Mouse (Mus musculus): ENCODE results near the gene Gm13103. TPM values are rescaled to one million over a fixed set of nuclear protein-coding genes. Genes with fewer than 3 reads are reported as not detected.
"Not testable (repeated sequence)": the region's sequence is repeated elsewhere in the genome, so short reads cannot be mapped to it uniquely, and the experiment has no call there.

Gene Gm13103
- not detected in 2 replicates for polyA plus RNA-seq (2015; fragmentation: Nextera tagmentation; extraction: Ambion mirVana)

DNA sequence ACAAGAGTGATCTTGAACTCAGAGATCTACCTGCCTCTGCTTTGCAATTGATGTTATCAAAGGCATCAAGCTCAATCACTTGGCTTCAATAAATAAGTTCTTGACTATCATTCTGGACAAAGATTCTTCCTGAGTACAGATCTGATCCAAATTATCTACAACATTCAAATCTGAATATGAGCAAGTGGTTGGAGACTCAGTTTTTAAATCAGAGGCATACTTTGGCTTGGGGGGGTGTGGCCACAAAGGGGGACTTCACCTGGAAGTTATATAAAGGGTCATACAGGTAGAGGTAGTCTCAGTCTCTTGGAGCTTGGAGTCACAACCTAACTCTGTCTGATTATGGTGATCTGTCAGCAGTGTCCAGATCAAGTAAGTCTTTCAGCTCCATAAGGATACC is at the start of gene Gm13103:
TSS of gene Gm13103 (plus strand) at position 301 of the 400 bp plus-strand sequence.
- not testable (repeated sequence) for H3K4me3 ChIP-seq (ENCODE audit: low read depth, low read length); H3K27ac ChIP-seq (ENCODE audit: low read length); H3K36me3 ChIP-seq (ENCODE audit: insufficient read depth, low read length); DNase-seq (ENCODE audit: low spot score); H3K4me2 ChIP-seq (replicated peaks; ENCODE audit: low read depth, low read length); H3K9ac ChIP-seq (replicated peaks; ENCODE audit: low read depth); H3K4me1 ChIP-seq (ENCODE audit: insufficient read depth, low read depth, low read length); ATAC-seq; H3K27me3 ChIP-seq (replicated peaks; ENCODE audit: insufficient read depth, low read length); H3K9me3 ChIP-seq (ENCODE audit: low read length)

DNA sequence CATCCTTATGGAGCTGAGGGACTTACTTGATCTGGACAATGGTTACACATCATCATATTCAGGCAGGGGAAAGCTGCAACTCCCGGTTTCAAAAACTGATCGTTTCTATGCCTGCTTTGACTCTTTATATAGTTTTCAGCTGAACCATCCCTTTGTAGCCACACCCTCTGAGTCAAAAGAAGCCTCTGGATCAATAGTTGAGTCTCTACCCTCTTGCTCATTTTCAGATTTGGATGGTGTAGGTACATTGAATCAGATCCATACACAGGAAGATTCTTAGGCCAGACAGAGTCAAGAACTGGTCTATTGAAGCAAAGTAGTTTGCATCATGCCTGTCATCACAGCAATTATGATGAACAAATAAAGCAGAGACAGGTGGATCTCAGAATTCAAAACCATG is 30.3 kb upstream of the Gm13103 start, which contains the start of gene Gm13084:
TSS of gene Gm13084 (minus strand) at position 101 of the 400 bp plus-strand sequence.
- TF ChIP-seq CTCF (IDR thresholded peaks at IDR 0.05) = no peak
- TF ChIP-seq EP300 (IDR thresholded peaks at IDR 0.05) = no peak
- H3K27ac ChIP-seq (ENCODE audit: low read length) = no peak within 1 kb of the TSS
- no peaks in the 10 kb centered on the region for H3K36me3 ChIP-seq (ENCODE audit: insufficient read depth, low read length)
- no peak within 1 kb of the TSS for H3K4me3 ChIP-seq (ENCODE audit: low read depth, low read length)
- no peak within 1 kb of the TSS for H3K9ac ChIP-seq (replicated peaks; ENCODE audit: low read depth)
- H3K27me3 ChIP-seq (replicated peaks; ENCODE audit: insufficient read depth, low read length) = no peaks in the 10 kb centered on the region
- no peak for ATAC-seq
- H3K4me2 ChIP-seq (replicated peaks; ENCODE audit: low read depth, low read length) = no peak within 1 kb of the TSS
- 62% methylated on average over 2 of the region's 2 CpGs for WGBS
- DNase-seq (ENCODE audit: low spot score) = no peak
- no peaks in the 10 kb centered on the region for H3K9me3 ChIP-seq (ENCODE audit: low read length)
- no peaks in the 10 kb centered on the region for H3K4me1 ChIP-seq (ENCODE audit: insufficient read depth, low read depth, low read length)

DNA sequence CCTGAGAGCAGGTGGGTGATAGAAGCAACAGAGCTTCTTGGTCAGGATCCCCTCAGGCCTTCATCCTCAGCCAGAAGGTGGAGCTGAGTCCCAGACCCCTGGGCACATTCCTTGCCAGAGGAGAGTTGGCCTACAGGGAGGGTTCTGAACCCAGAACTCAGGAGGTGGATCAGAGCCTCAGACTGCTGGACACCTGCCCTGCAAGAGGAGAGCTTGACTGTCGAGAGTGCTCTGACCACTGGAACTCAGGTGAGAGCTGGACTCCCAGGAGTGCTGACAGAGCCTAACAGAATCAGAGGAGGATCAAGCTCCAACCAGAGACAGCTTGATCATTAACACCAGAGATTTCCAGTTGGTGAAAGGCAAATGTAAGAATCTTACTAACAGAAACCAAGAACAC is 36.1 kb downstream of the Gm13103 start:
- not testable (repeated sequence) for H3K27me3 ChIP-seq (replicated peaks; ENCODE audit: insufficient read depth, low read length); H3K9ac ChIP-seq (replicated peaks; ENCODE audit: low read depth); H3K27ac ChIP-seq (ENCODE audit: low read length); DNase-seq (ENCODE audit: low spot score); H3K4me1 ChIP-seq (ENCODE audit: insufficient read depth, low read depth, low read length); H3K4me2 ChIP-seq (replicated peaks; ENCODE audit: low read depth, low read length); H3K4me3 ChIP-seq (ENCODE audit: low read depth, low read length); H3K36me3 ChIP-seq (ENCODE audit: insufficient read depth, low read length); H3K9me3 ChIP-seq (ENCODE audit: low read length); ATAC-seq
- 71% methylated on average over 1 of the region's 1 CpGs for WGBS

DNA sequence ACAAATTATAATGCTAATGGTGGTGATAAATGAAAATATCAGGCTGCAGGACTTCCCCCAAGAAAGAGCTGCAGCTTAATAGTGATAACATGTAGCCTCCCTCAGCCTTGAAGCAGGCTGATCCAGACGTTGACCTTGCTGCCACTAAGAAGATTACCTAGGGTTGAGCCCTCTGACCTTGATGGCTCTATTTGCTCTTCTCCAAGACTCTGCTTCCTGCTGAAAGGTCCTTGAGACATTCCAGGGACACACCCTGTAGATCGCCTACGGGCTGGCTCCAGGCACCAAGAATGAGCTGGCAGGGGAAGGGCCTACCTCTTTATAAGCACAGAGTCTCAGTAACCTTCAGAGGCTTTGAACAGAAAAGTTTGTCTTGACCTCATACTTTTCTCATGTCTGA is 48.1 kb downstream of the Gm13103 start:
- not testable (repeated sequence) for H3K9me3 ChIP-seq (ENCODE audit: low read length); DNase-seq (ENCODE audit: low spot score); ATAC-seq; H3K4me3 ChIP-seq (ENCODE audit: low read depth, low read length); H3K4me2 ChIP-seq (replicated peaks; ENCODE audit: low read depth, low read length); H3K27ac ChIP-seq (ENCODE audit: low read length); H3K9ac ChIP-seq (replicated peaks; ENCODE audit: low read depth); H3K4me1 ChIP-seq (ENCODE audit: insufficient read depth, low read depth, low read length); H3K36me3 ChIP-seq (ENCODE audit: insufficient read depth, low read length); H3K27me3 ChIP-seq (replicated peaks; ENCODE audit: insufficient read depth, low read length)
- WGBS = 65% methylated on average over 3 of the region's 3 CpGs

DNA sequence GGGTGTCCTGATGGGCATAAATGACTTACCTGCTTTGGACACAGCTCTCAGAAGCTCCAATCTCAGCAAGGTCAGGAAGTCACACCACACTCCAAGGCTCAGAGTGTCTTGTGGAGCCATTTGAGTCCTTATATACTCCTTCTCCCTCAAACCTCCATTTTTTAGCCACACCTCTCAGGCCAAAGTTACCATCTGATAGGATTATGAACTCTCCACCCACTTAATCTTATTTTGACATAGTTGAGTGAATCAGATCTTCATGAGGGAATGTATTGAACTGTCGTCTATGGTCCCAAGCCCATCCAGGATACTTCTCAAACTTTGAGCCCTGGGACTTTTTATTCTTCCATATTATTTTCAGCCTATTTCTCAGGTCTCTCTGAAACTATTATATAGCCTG is 54.0 kb downstream of the Gm13103 start, which contains the start of gene Pramef6:
TSS of gene Pramef6 (minus strand) at position 101 of the 400 bp plus-strand sequence.
- not testable (repeated sequence) for H3K9me3 ChIP-seq (ENCODE audit: low read length); H3K36me3 ChIP-seq (ENCODE audit: insufficient read depth, low read length); H3K4me2 ChIP-seq (replicated peaks; ENCODE audit: low read depth, low read length); H3K9ac ChIP-seq (replicated peaks; ENCODE audit: low read depth); ATAC-seq; H3K27ac ChIP-seq (ENCODE audit: low read length); H3K4me3 ChIP-seq (ENCODE audit: low read depth, low read length); DNase-seq (ENCODE audit: low spot score); H3K27me3 ChIP-seq (replicated peaks; ENCODE audit: insufficient read depth, low read length); H3K4me1 ChIP-seq (ENCODE audit: insufficient read depth, low read depth, low read length)
- WGBS = 82% methylated on average over 1 of the region's 1 CpGs

Other genes starting within 250 kb of the Gm13103 start
- not detected in 2 replicates for gene Gm13083, start 231.5 kb upstream of the Gm13103 start, polyA plus RNA-seq (2015; fragmentation: Nextera tagmentation; extraction: Ambion mirVana)
- not detected in 2 replicates for gene Gm13088, start 189.3 kb upstream of the Gm13103 start, polyA plus RNA-seq (2015; fragmentation: Nextera tagmentation; extraction: Ambion mirVana)
- gene Gm13089, start 143.8 kb upstream of the Gm13103 start, polyA plus RNA-seq (2015; fragmentation: Nextera tagmentation; extraction: Ambion mirVana) = not detected in 2 replicates
- not detected in 2 replicates for gene Gm13078, start 127.0 kb upstream of the Gm13103 start, polyA plus RNA-seq (2015; fragmentation: Nextera tagmentation; extraction: Ambion mirVana)
- not detected in 2 replicates for gene Gm13023, start 57.1 kb upstream of the Gm13103 start, polyA plus RNA-seq (2015; fragmentation: Nextera tagmentation; extraction: Ambion mirVana)
- gene Gm13084, start 30.4 kb upstream of the Gm13103 start, polyA plus RNA-seq (2015; fragmentation: Nextera tagmentation; extraction: Ambion mirVana) = not detected in 2 replicates
- not detected in 2 replicates for gene Pramef6, start 53.9 kb downstream of the Gm13103 start, polyA plus RNA-seq (2015; fragmentation: Nextera tagmentation; extraction: Ambion mirVana)
- gene Pramef25, start 104.5 kb downstream of the Gm13103 start, polyA plus RNA-seq (2015; fragmentation: Nextera tagmentation; extraction: Ambion mirVana) = not detected in 2 replicates
- gene Gm13101, start 120.5 kb downstream of the Gm13103 start, polyA plus RNA-seq (2015; fragmentation: Nextera tagmentation; extraction: Ambion mirVana) = not detected in 2 replicates
- gene Pramef17, start 147.9 kb downstream of the Gm13103 start, polyA plus RNA-seq (2015; fragmentation: Nextera tagmentation; extraction: Ambion mirVana) = not detected in 2 replicates
- gene Pramel4, start 212.6 kb downstream of the Gm13103 start, polyA plus RNA-seq (2015; fragmentation: Nextera tagmentation; extraction: Ambion mirVana) = not detected in 2 replicates